Mouse (Mus musculus): Measurements from ENCODE around the gene Usp3. TPM values are rescaled to one million over a fixed set of nuclear protein-coding genes. Genes with fewer than 3 reads are reported as not detected.

The Usp3 gene
- polyA plus RNA-seq, 1 experiment = 20.4 TPM

DNA sequence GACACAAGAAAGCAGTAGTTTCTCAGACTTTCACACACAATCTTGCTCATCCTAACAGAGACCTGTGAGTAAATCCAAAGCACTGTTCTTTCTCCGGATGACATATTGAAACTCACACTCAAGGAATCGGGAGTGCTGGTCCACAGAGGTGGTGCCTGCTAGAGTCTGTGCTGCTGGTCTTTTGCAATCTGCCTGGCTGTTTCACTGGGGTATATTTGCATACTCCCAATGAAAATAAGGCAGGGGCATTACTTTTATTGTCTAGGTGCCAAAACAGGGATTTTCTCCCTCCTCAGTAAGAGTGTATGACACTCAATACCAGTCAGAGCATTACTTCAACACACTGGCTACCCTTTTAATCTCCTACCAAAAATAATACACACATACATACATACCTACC lies 2.9 kb downstream of the Usp3 start:
- no peak overlapping the region for H3ac ChIP-seq (ENCODE audit: control insufficient read depth, insufficient read length)
- H3K36me3 ChIP-seq (ENCODE audit: control insufficient read depth, insufficient read depth) = no peaks in the 10 kb centered on the region
- H3K79me2 ChIP-seq (ENCODE audit: control insufficient read depth, insufficient read depth) = peaks cover 71% of the 10 kb centered on the region
- H3K4me2 ChIP-seq (ENCODE audit: low read depth) = no peak overlapping the region
- H3K27me3 ChIP-seq (ENCODE audit: control insufficient read depth, insufficient read depth, insufficient read length) = no peaks in the 10 kb centered on the region
- TF ChIP-seq POLR2A (IDR thresholded peaks at IDR 0.05; ENCODE audit: insufficient read length, low read depth) = no peak
- no peak for TF ChIP-seq USF1 (IDR thresholded peaks at IDR 0.05; ENCODE audit: low read depth)
- TF ChIP-seq REST (IDR thresholded peaks at IDR 0.05; ENCODE audit: insufficient read depth, insufficient read length) = no peak
- TF ChIP-seq SRF (IDR thresholded peaks at IDR 0.05; ENCODE audit: control insufficient read depth, insufficient read length, low read depth) = no peak
- no peak for TF ChIP-seq MYOG (IDR thresholded peaks at IDR 0.05; ENCODE audit: control insufficient read depth in 1 of 3, insufficient read depth in 1 of 3, insufficient read length in 2 of 3, low read depth in 2 of 3)
- TF ChIP-seq E2F4 (IDR thresholded peaks at IDR 0.05; ENCODE audit: insufficient read depth) = no peak
- TF ChIP-seq MAX (IDR thresholded peaks at IDR 0.05; ENCODE audit: low read depth) = no peak
- TF ChIP-seq TCF12 (IDR thresholded peaks at IDR 0.05; ENCODE audit: insufficient read depth, poor library complexity, severe bottlenecking) = no peak
- TF ChIP-seq POLR2AphosphoS2 (IDR thresholded peaks at IDR 0.05; ENCODE audit: insufficient read length, low read depth) = no peak
- no peak for TF ChIP-seq CEBPB (IDR thresholded peaks at IDR 0.05; ENCODE audit: insufficient read depth, poor library complexity, severe bottlenecking)
- no peak for TF ChIP-seq MYOD1 (IDR thresholded peaks at IDR 0.05; ENCODE audit: control insufficient read depth in 1 of 3, insufficient read length in 2 of 3, low read depth in 2 of 3)
- no peak for TF ChIP-seq TCF3 (IDR thresholded peaks at IDR 0.05; ENCODE audit: insufficient read length, low read depth)
- no peak overlapping the region for H3K4me3 ChIP-seq

DNA sequence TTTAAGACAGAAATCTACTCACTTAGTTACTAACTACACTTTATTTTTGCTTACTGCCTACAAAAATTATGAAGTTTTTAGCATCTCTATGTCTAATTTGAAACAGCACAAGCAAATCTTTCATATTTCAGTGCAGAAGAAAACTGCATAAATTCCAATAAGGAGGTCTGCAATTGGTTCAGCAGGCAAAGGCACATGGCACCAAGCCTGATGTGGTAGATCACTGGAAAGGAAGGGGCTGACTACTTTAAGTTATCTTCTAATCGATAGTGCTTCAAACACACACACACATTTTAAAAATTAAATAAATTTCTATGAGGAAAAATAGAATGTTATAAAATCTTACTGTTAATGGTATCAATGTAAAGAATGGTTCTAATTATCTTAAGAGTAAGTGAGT lies 5.9 kb downstream of the Usp3 start:
- Histone ChIP-seq H3K36me3 (ENCODE audit: control insufficient read depth, insufficient read depth) (no peaks in the 10 kb centered on the region), H3ac (ENCODE audit: control insufficient read depth, insufficient read length) (no peak overlapping the region), H3K27me3 (ENCODE audit: control insufficient read depth, insufficient read depth, insufficient read length) (no peaks in the 10 kb centered on the region), H3K79me2 (ENCODE audit: control insufficient read depth, insufficient read depth) (peaks cover 100% of the 10 kb centered on the region), H3K4me2 (ENCODE audit: low read depth) (no peak overlapping the region), H3K4me3 (no peak overlapping the region)
- TF ChIP-seq USF1 (IDR thresholded peaks at IDR 0.05; ENCODE audit: low read depth) (no peak), MYOD1 (IDR thresholded peaks at IDR 0.05; ENCODE audit: control insufficient read depth in 1 of 3, insufficient read length in 2 of 3, low read depth in 2 of 3) (no peak), TCF12 (IDR thresholded peaks at IDR 0.05; ENCODE audit: insufficient read depth, poor library complexity, severe bottlenecking) (no peak), REST (IDR thresholded peaks at IDR 0.05; ENCODE audit: insufficient read depth, insufficient read length) (no peak), CEBPB (IDR thresholded peaks at IDR 0.05; ENCODE audit: insufficient read depth, poor library complexity, severe bottlenecking) (no peak), SRF (IDR thresholded peaks at IDR 0.05; ENCODE audit: control insufficient read depth, insufficient read length, low read depth) (no peak), POLR2AphosphoS2 (IDR thresholded peaks at IDR 0.05; ENCODE audit: insufficient read length, low read depth) (no peak), POLR2A (IDR thresholded peaks at IDR 0.05; ENCODE audit: insufficient read length, low read depth) (no peak), E2F4 (IDR thresholded peaks at IDR 0.05; ENCODE audit: insufficient read depth) (no peak), MAX (IDR thresholded peaks at IDR 0.05; ENCODE audit: low read depth) (no peak), MYOG (IDR thresholded peaks at IDR 0.05; ENCODE audit: control insufficient read depth in 1 of 3, insufficient read depth in 1 of 3, insufficient read length in 2 of 3, low read depth in 2 of 3) (no peak), TCF3 (IDR thresholded peaks at IDR 0.05; ENCODE audit: insufficient read length, low read depth) (no peak)

DNA sequence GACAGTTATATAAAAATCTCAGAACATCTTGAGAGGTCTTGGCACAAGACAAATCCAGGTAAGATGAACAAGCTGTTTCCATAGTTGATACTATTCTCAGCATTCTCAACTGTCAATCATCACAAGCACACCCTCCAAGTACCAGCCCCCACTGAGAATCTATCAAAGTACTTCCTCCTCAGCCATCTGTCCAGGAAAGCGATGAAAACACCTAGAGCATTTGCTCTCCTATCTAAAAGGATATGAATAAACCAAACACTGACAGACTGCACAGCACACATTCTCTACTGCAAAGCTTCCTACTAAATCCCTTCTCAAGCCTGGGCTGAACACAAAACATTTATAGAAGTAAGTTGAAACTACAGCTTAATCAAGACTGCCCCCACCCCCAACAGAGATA lies 6.4 kb downstream of the Usp3 start:
- Histone ChIP-seq H3K4me3 (no peak overlapping the region), H3ac (ENCODE audit: control insufficient read depth, insufficient read length) (no peak overlapping the region), H3K4me2 (ENCODE audit: low read depth) (no peak overlapping the region), H3K79me2 (ENCODE audit: control insufficient read depth, insufficient read depth) (peaks cover 100% of the 10 kb centered on the region), H3K36me3 (ENCODE audit: control insufficient read depth, insufficient read depth) (no peaks in the 10 kb centered on the region), H3K27me3 (ENCODE audit: control insufficient read depth, insufficient read depth, insufficient read length) (no peaks in the 10 kb centered on the region)
- TF ChIP-seq E2F4 (IDR thresholded peaks at IDR 0.05; ENCODE audit: insufficient read depth) (no peak), CEBPB (IDR thresholded peaks at IDR 0.05; ENCODE audit: insufficient read depth, poor library complexity, severe bottlenecking) (no peak), MYOD1 (IDR thresholded peaks at IDR 0.05; ENCODE audit: control insufficient read depth in 1 of 3, insufficient read length in 2 of 3, low read depth in 2 of 3) (no peak), USF1 (IDR thresholded peaks at IDR 0.05; ENCODE audit: low read depth) (no peak), TCF12 (IDR thresholded peaks at IDR 0.05; ENCODE audit: insufficient read depth, poor library complexity, severe bottlenecking) (no peak), SRF (IDR thresholded peaks at IDR 0.05; ENCODE audit: control insufficient read depth, insufficient read length, low read depth) (no peak), MYOG (IDR thresholded peaks at IDR 0.05; ENCODE audit: control insufficient read depth in 1 of 3, insufficient read depth in 1 of 3, insufficient read length in 2 of 3, low read depth in 2 of 3) (no peak), TCF3 (IDR thresholded peaks at IDR 0.05; ENCODE audit: insufficient read length, low read depth) (no peak), POLR2AphosphoS2 (IDR thresholded peaks at IDR 0.05; ENCODE audit: insufficient read length, low read depth) (no peak), POLR2A (IDR thresholded peaks at IDR 0.05; ENCODE audit: insufficient read length, low read depth) (no peak), REST (IDR thresholded peaks at IDR 0.05; ENCODE audit: insufficient read depth, insufficient read length) (no peak), MAX (IDR thresholded peaks at IDR 0.05; ENCODE audit: low read depth) (no peak)

GRCm38 (mm10) chr9:66585191-66585590 lies 7.8 kb downstream of the Usp3 start:
- peaks cover 99% of the 10 kb centered on the region for H3K79me2 ChIP-seq (ENCODE audit: control insufficient read depth, insufficient read depth)
- H3ac ChIP-seq (ENCODE audit: control insufficient read depth, insufficient read length) = no peak overlapping the region
- TF ChIP-seq SRF (IDR thresholded peaks at IDR 0.05; ENCODE audit: control insufficient read depth, insufficient read length, low read depth) = no peak
- no peak for TF ChIP-seq POLR2A (IDR thresholded peaks at IDR 0.05; ENCODE audit: insufficient read length, low read depth)
- no peak for TF ChIP-seq USF1 (IDR thresholded peaks at IDR 0.05; ENCODE audit: low read depth)
- no peak for TF ChIP-seq TCF12 (IDR thresholded peaks at IDR 0.05; ENCODE audit: insufficient read depth, poor library complexity, severe bottlenecking)
- TF ChIP-seq MAX (IDR thresholded peaks at IDR 0.05; ENCODE audit: low read depth) = no peak
- TF ChIP-seq MYOG (IDR thresholded peaks at IDR 0.05; ENCODE audit: control insufficient read depth in 1 of 3, insufficient read depth in 1 of 3, insufficient read length in 2 of 3, low read depth in 2 of 3) = no peak
- no peak for TF ChIP-seq REST (IDR thresholded peaks at IDR 0.05; ENCODE audit: insufficient read depth, insufficient read length)
- TF ChIP-seq E2F4 (IDR thresholded peaks at IDR 0.05; ENCODE audit: insufficient read depth) = no peak
- no peak for TF ChIP-seq TCF3 (IDR thresholded peaks at IDR 0.05; ENCODE audit: insufficient read length, low read depth)
- no peak for TF ChIP-seq POLR2AphosphoS2 (IDR thresholded peaks at IDR 0.05; ENCODE audit: insufficient read length, low read depth)
- no peak for TF ChIP-seq CEBPB (IDR thresholded peaks at IDR 0.05; ENCODE audit: insufficient read depth, poor library complexity, severe bottlenecking)
- H3K36me3 ChIP-seq (ENCODE audit: control insufficient read depth, insufficient read depth) = no peaks in the 10 kb centered on the region
- no peak overlapping the region for H3K4me2 ChIP-seq (ENCODE audit: low read depth)
- no peak overlapping the region for H3K4me3 ChIP-seq
- H3K27me3 ChIP-seq (ENCODE audit: control insufficient read depth, insufficient read depth, insufficient read length) = no peaks in the 10 kb centered on the region

Data from myocyte (in vitro differentiated cells).